In genomic region chr1:38357933-38358796, GRCm38 (mm10) we compare ENCODE assay signal across 8 mouse cellular contexts.
A peak's percentile ranks its signal among the peaks of the same experiment; 100 is the strongest.
DNase-seq lines count a peak whose midpoint lies in the region; ATAC-seq and TF ChIP-seq lines count a peak whose summit lies in the region.

No protein-coding gene starts in this region.

- intact Hi-C loops in heart, postnatal 14 days (cut with DNase I): no loop called here

- H3K27ac ChIP-seq in limb, embryonic 14.5 days (replicated peaks; ENCODE audit: low read depth, low read length): no peak overlapping the region
- no peak overlapping the region for H3K27ac ChIP-seq in limb, embryonic 10.5 days
- H3K27ac ChIP-seq in neural tube, embryonic 15.5 days (replicated peaks): peak overlapping the region; percentile 30; the same call in 1 of the 2 replicates

- peaks cover 20% of the 10 kb centered on the region for H3K4me1 ChIP-seq in limb, embryonic 14.5 days (ENCODE audit: control insufficient read depth, insufficient read depth, low read length)
- H3K4me1 ChIP-seq in limb, embryonic 10.5 days: peaks cover 12% of the 10 kb centered on the region
- peaks cover 17% of the 10 kb centered on the region for H3K4me1 ChIP-seq in neural tube, embryonic 15.5 days

- H3K4me3 ChIP-seq in limb, embryonic 14.5 days (replicated peaks; ENCODE audit: low read length): no peak overlapping the region
- H3K4me3 ChIP-seq in limb, embryonic 10.5 days: no peak overlapping the region
- no peak overlapping the region for H3K4me3 ChIP-seq in neural tube, embryonic 15.5 days (replicated peaks)

- no peaks in the 10 kb centered on the region for H3K9me3 ChIP-seq in limb, embryonic 14.5 days (ENCODE audit: control insufficient read depth, low read length)
- no peaks in the 10 kb centered on the region for H3K9me3 ChIP-seq in limb, embryonic 10.5 days (replicated peaks)
- H3K9me3 ChIP-seq in neural tube, embryonic 15.5 days (replicated peaks): no peaks in the 10 kb centered on the region

- peak; percentile 37 for ATAC-seq in limb, embryonic 14.5 days (ENCODE audit: low FRiP score, low read depth)
- ATAC-seq in neural tube, embryonic 15.5 days (ENCODE audit: low FRiP score): no peak
- no peak for ATAC-seq in frontal cortex, adult (ENCODE audit: low TSS enrichment)

- TF ChIP-seq POLR2A in limb, embryonic 14.5 days (IDR thresholded peaks at IDR 0.05; ENCODE audit: borderline replicate concordance, extremely low read depth, insufficient read depth, insufficient read length): no peak

- H3K9ac ChIP-seq in limb, embryonic 14.5 days (ENCODE audit: low read depth, low read length, severe bottlenecking): no peak overlapping the region
- no peak overlapping the region for H3K9ac ChIP-seq in neural tube, embryonic 15.5 days (replicated peaks)

- no peaks in the 10 kb centered on the region for H3K36me3 ChIP-seq in limb, embryonic 14.5 days (ENCODE audit: control insufficient read depth, insufficient read depth, low read length)
- peaks cover 18% of the 10 kb centered on the region for H3K36me3 ChIP-seq in limb, embryonic 10.5 days
- no peaks in the 10 kb centered on the region for H3K36me3 ChIP-seq in neural tube, embryonic 15.5 days

- WGBS in limb, embryonic 14.5 days: 45% methylated on average over 10 of the region's 10 CpGs
- WGBS in limb, embryonic 10.5 days: 77% methylated on average over 10 of the region's 10 CpGs
- WGBS in neural tube, embryonic 15.5 days: 65% methylated on average over 10 of the region's 10 CpGs

- no peaks in the 10 kb centered on the region for H3K27me3 ChIP-seq in limb, embryonic 14.5 days (ENCODE audit: control insufficient read depth, insufficient read depth, low read length)
- H3K27me3 ChIP-seq in limb, embryonic 10.5 days (ENCODE audit: low read depth, poor library complexity, severe bottlenecking): no peaks in the 10 kb centered on the region
- no peaks in the 10 kb centered on the region for H3K27me3 ChIP-seq in neural tube, embryonic 15.5 days (replicated peaks)

- no peak overlapping the region for H3K4me2 ChIP-seq in limb, embryonic 14.5 days (replicated peaks; ENCODE audit: low read depth, low read length, severe bottlenecking)
- no peak overlapping the region for H3K4me2 ChIP-seq in neural tube, embryonic 15.5 days

- DNase-seq in adrenal gland, postnatal 10 days: peak; percentile 39
- DNase-seq in adrenal gland, adult 8-10 months: no peak
- DNase-seq in limb, embryonic 14.5 days (ENCODE audit: low spot score): peak; percentile 8
- no peak for DNase-seq in limb, embryonic 10.5 days (ENCODE audit: low spot score)
- peak; percentile 50 to 57 for DNase-seq in heart, postnatal 14 days
- DNase-seq in right cerebral cortex, postnatal 4 days: no peak

Comparison
In these comparisons a context has a peak if more than half of its experiments do, and no peak if none do; other contexts are left out.
1. DNase-seq: peak in adrenal gland, postnatal 10 days (single experiment), limb, embryonic 14.5 days (single experiment) and heart, postnatal 14 days (2 of 2); none in adrenal gland, adult 8-10 months (single experiment), limb, embryonic 10.5 days (single experiment) and right cerebral cortex, postnatal 4 days (single experiment).